Mouse (Mus musculus): ENCODE results near the gene Rims1. TPM values are rescaled to one million over a fixed set of nuclear protein-coding genes. Genes with fewer than 3 reads are reported as not detected.
A peak's percentile ranks its signal among the peaks of the same experiment; 100 is the strongest.

The Rims1 gene
- total RNA-seq, 2 experiments from 2014 or later = 0.21 to 0.33 TPM

DNA sequence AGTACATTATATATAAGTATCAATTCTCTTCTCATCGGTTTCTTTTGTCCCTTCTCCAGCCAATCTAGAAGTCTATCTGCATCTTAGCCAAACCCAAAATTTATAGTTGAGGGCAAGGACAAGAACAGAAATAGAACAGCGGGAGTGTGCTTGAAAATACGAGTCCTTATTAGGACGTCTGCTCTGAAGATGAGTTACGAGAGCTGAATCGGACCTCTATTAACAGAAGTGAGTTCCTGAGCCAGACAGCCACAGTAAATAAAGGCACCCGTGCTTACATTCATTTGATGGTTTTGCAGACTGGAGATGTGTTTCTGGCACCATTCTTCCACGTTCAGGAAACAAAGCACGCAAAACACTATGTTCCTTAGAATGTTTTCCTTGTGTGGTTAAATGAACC is 466.9 kb downstream of the Rims1 start:
- no peak for DNase-seq

DNA sequence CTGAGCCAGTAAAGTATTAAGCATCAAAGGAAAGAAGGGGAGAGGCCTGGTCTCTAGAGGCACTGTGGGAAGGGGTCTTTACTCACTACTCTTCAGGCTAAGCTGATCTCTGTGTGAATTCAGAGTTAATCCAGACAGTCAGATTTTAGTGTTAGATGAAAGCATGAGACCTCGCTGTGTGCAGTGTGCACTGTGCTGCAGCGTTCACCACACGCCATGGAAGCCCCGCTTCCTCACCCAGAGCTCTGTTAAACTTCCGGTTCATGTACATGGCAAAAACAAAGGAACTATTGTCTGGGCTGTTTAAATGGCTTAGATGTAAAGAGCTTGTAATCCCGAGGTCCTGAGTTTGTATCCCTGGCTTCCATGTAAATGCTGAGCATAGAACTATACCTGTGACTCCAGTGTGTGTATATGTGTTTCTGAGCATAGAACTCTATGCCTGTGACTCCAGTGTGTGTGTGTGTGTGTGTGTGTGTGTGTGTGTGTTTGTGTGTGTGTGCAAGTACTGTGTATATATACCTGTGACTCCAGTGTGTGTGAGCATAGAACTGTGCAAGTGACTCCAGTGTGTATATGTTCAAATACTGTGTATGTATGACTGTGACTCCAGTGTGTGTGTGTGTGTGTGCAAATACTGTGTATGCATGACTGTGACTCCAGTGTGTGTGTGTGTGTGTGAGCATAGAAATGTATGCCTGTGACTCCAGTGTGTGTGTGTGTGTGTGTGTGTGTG is 484.7 kb downstream of the Rims1 start:
- DNase-seq = no peak

DNA sequence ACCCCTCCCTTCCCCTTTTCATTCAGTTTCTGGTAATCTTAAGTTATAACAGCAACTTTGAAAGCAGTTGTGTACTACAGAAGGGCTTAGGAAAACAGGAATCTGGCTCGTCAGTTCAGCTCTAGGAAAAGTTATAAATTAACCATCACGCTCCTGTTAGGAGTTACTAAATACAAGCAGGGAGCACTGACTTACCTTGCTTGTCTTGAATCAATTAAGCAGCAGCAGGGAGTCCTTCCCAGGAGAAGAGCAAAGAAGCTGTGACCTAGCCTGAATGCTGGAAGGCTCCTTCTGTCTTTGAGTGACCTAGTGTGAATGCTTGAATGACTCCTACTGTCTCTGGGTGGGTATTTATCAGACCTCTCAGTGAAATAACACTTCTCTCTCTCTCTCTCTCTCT is 490.3 kb downstream of the Rims1 start:
- no peak for DNase-seq

DNA sequence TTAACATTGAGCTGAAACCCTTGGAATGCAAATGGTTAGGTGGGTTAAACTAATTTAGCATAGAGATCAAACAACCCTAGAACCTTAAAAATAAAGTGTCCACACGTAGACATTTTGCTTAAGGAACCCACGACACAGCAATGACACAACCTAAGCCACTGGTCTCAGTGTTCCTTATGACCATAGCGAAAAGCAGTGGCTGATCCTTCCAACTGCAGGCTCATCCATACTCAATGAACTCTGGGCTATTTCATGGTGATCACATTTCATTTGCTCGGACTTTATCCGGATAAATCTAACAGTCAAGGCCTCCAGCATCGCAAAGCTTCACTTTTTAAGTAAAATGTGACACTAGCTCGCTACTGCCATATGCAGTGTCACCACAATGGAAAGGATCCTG is 494.3 kb downstream of the Rims1 start:
- no peak for DNase-seq

DNA sequence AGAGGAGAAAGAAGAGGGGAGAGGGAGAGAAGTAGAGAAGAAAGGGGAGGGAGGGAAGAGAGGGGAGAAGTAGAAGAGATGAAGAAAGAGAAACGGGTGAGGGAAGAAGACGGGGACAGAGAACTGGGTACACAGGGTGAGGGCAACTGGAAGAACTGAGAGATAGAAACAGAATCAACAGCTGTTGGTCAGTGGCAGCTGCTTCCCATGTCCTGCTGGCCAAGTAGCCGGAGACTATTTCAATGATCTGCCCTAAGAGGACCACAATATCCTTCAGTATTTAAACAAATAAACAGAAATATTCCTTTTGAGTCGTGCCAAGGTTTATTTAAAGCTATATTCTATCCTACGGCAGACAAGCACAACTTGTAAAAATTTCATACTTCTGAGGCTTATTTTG is 499.3 kb downstream of the Rims1 start:
- DNase-seq = no peak

DNA sequence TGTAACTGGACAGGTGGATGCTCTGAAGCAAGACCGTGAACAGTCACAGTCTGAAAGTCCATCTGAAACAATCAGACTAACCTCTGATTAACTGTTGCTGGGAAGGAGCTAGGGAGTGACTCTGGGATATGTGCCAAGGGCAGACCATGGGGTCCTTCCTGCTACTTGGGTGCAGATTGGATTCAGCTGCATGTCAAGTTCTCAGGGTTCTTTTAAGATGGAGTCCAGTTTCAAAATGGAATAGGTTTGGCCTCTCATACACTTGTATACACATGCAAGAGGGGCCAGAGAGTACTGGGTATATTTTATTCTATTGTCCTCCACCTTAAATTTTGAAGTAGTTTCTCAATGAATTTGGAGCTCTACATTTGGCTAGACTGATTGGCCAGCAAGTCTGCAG is 499.9 kb downstream of the Rims1 start:
- no peak for DNase-seq

DNA sequence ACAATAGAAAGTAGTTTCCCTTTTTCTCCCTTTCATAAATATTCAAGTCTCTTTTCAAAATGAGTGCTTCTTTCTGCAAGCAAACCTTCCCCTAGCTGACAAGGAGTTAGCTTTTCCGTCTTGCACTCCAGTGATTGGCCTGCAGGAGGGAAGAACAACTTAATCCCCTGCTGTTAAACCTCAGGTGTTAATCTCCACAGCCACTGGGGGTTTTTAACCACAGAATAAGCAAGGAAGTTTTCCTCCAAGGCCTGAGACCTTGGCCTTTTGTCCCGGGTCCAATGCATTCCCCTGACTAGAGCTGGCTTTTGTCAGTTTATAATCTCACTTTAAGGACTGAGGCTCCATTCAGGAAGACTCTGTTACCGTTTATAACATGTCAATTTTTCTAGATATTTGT is 511.8 kb downstream of the Rims1 start:
- no peak for DNase-seq

DNA sequence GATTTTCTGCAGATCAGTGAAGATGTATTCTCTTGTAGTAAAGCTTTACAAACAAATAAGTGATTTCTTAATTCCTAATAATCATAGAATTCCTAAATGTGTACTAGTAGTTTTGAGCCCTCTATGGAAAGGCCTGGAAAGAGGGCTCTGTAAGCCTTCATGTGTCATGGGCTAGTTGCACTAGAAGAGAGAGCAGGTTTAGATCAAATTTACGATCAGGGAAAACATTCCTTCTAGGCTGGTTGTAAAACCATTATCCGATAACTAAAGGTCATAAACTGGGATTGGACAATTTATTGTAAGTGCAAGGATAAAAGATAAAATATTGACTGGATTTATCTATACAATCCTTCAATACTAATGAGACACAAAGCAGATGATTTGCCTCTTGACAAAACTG is 512.5 kb downstream of the Rims1 start:
- DNase-seq = no peak

DNA sequence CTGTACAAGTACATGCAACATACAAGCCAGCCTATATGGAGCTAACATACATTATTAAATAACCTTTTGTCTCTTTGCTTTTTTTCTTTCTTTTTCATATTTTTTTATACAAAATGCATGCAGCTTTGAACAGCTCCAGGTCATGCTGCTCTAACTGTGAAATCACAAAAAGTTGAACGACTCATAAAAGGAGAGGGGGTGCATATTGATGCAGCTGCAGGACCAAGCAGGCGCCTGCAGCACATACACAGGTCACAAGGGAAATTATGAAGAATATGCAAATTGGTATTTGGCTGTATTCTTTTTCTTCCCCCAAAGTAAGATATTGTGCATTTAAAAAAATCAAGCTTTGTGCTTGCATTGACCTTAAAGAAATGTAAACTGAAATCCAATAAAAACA is 519.0 kb downstream of the Rims1 start:
- no peak for DNase-seq

DNA sequence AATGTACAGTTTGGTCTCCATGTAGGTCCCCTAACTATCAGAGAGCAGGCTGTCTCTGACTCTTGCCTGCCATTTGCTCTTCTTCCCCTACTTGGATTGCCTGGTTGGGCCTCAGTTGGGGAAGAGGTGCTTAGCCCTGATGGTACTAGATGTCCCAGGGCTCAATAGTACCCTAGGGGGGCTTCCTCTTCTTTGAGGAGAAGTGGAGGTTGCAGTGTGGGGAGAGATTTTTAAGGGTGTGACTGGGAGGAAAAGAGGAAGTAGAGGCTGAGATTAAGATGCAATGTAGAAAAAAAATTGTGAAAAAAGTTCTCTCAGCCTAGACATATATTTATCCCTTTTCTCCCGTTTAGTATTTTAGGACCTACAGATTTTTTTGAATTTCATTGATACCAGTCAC is 525.8 kb downstream of the Rims1 start:
- no peak for DNase-seq

DNA sequence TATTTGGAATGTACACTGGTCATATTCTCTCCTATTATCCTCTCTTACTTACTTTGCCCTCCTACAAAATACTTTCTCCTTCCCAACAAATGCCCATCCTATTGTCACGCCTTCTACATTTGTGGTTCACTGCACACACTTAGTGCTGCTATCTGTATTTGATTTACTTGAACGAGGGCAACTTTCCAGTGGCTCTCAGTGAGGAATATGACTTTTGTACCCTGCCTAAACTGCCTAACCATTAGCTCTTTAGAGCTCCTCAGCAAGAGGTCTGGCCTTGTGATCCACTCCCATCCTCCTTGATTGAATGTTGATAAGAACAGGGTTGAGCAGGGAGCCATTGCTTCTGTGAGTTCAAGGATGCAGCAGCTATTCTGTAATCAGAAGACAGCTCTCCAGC is 531.7 kb downstream of the Rims1 start:
- DNase-seq = no peak

DNA sequence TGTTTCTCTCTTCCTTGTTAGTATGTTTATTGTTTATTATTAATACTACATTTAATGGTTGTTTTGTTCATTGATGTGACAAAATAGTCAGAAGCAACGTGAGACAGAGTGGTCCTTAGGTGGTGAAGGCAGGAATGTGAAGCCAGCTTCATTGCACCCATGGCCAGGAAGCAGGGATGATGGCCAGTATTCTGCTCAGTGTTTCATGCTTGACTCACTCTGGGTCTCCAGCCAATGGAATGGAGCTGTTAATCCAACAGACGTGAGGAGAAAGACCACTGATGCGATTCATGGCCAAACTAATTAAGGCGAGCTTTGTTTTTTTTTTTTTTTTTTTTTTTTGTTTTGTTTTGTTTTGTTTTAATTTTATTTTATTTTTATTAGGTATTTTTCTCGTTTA is 535.7 kb downstream of the Rims1 start:
- no peak for DNase-seq

DNA sequence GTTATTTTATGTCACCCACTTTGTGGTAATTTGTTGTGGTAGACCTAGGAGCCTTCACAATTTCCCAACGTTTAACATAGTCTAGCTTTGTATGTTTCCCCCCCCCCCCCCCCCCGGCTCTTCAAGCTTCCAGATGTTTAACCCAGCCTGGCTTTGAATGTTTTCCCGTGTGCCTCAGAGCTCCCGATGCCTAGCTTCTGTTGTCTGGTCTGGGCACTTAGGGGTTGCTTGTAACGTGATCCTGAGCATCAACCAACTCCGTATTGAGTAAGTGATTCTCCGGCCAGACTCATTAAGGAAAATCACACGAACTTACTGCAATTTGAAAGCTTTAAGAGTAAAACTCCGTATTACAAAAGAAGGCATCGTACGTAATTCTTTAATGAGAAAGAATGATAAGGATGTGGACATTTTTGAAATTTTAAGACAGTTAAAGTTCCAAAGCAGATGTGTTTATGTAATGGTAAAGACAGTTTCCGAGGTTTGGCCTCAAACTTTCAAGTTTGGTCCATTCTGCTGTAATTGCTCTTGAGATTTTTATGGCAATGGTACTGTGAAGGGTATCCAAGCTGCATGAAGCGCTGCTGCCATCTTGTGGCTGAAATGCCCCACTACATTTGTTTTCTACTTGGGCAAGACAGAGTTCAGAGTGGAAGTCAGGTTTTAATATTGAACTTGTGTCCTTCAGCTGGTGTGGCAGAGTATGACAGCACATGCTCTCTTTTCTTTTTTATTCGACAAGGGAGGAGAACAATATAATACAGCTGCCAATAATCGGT is 537.0 kb downstream of the Rims1 start:
- DNase-seq = peak; percentile 17

DNA sequence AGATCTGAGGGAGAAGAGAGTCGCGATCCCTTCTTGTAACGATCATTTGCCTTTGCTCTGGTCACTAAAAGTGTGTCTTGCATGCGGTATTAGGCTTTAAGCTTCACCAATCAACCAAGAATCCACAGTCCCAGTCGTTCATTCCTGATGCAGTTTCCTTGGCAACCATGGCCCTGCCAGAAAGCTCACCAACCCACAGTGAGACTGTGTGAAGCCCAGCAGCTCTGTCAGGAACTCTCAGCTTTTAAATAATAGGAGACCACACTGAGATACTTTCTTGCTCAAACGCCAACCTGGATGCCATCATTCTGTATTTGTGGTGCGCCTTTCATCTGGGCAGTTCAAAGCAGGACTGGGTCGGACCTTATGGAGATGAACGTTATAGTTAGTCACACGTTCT is 539.3 kb downstream of the Rims1 start:
- DNase-seq = no peak

DNA sequence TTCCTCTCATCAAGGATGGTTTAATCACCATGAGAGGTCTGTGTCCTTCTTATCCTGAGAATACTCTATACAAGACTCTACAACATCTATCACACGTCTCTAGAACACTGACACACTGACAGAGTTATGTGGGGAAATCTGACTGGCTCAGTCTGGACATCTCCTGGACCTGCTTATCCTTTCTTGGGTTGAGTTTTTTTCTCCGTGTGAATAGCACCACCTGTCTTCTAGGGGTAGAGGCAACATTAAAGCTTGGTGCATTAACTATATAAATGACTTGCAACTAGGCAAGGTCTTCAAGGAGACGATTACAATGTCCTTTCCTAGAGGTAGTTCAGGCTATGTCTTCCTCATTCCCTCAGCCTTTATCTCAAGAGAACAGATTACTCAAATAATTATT is 540.3 kb downstream of the Rims1 start:
- no peak for DNase-seq

DNA sequence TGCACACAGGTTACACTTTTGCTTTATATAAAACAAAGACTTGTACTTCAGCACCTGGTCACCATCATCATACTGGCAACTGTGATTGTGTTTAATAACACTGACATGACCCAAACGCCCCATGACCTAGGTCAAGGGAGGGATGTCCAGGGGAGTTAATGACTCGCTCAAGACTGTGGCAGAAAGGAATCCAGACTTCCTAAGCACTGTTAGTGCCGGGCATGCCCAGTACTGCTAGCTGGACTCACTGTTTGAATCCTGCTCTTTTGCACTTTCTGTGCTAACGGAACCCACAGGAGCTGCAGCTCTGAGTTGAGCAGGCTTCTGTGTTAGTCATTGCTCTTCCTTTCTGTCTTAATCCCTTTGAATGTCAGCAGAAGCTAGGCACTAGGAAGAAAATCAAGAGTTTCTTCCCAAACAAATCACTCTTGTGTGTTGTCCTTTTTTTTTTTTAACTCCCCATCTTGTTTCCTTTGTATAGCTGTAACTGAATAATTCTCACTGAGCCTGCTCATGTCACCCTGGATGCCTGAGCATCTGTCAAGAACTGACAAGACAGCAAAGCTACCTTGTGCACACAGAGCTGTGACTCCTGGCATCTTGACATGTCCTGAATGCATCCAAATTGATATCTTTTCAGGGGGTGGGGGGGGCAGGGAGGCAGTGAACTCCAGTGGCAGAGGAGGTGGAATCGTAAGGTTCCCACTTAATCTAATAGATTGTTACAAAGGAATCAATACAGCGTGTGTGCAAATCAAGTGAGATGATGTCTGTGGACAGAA is 543.4 kb downstream of the Rims1 start:
- DNase-seq = no peak

DNA sequence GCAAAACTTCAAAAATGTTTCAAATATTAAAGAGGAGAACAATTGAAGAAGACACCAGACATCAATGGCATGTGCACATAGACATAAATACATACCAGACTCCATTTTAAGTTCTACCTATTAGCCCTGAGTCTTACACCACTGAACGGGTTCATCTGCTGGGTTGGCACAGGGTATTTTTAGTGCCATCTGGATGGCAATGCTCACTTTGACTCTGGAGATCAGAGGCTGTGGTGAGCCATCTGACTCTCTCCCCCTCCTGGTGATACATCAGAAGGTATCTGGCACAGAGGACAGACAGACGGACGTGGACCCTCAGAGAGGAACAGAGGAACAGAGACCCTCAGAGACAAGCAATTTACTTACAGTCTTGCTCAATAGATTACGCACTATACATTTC is 544.1 kb downstream of the Rims1 start:
- DNase-seq = no peak

DNA sequence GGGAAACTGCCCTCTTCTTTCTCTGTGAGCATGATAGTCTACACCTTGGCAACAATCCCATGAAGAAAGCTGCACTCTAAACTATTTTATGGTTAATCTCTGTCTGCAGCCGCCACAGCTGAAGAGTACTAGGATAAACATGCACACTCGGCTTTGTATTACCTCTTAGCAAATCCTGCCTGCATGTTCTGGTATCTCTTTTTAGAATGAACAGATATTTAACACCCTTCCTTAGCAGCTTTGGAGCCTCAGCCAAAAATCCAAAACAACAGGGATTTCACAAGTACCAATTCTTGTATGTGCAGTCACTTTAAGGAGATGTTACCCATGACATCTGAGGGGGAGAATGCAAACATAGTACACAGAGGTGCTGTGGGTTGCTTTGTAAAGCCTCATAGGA is 545.5 kb downstream of the Rims1 start:
- no peak for DNase-seq

DNA sequence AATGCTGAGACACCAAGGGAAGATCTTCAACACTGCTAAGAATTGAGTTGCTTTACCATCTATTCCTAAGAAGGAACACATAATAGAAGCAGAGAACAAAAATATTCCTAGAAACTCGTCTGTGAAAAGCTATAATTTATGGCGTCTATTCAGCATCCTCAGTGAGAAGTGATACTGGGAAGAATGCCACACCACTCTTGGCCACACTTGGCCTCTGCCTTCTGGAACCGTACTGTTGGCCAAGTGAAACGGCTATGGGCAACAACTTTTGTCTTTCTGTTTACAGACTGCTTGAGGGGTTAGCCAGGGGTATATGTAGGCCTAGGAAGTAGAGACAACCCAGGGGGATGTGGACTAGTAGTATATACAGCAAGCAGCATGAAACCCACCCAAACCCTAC is 547.4 kb downstream of the Rims1 start:
- no peak for DNase-seq

DNA sequence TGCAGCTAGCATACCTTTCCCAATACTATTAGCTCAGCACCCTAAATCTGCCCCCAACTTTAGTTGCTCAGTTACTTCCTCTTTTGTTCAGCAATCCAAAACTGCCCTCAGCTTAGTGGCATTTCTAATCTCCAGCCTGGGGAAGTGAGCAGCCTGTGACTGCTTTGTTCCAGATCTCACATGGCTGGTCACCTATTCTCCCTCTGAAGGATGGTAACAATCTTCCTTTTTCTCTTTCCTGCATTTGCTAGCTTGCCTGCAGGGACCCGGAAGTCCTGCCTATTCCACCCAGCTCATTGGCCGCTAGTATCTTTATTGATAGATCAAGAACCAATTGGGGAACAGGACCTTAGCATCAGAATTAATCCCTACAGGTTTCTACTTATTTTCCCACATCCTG is 551.5 kb downstream of the Rims1 start:
- no peak for DNase-seq

DNA sequence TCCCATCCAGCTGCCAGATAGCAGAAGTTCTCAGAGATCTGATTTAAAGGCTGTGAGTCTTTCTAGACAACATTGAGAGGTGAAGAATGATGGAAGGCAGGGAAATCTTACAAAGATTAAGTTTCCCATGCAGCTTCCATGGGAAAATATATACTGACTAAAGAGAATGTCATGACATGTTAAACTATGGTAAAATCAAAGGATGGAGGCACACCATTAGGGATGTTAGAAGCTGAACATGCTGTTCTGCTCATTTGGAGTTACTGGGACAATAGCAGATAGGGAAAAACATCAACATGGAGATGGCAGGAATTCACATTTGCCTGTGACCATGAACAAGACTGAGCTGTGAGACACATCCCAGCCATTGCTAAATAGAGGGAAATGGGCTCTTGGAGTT is 552.9 kb downstream of the Rims1 start:
- no peak for DNase-seq

DNA sequence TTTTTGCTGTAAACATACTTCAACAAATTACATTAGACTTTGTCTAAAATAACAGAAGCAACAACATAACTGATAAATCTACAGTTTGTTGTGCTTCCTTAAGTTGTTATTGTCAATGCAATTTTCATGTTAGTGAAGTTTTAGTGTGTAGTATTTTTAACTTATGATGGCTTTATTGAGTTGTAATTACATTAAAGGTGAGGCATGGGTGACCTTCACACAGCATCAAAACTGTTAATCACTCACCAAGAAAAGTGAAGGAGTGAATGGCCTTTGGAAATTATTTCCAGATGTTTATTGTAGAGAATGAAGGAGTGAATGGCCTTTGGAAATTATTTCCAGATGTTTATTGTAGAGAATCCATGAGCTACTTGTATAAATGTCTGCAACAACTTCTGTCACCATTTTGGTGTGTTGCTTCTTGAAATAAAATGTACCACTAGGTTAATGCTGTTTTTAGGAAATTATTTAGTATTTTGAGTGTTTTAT is 556.9 kb downstream of the Rims1 start:
- DNase-seq = no peak

DNA sequence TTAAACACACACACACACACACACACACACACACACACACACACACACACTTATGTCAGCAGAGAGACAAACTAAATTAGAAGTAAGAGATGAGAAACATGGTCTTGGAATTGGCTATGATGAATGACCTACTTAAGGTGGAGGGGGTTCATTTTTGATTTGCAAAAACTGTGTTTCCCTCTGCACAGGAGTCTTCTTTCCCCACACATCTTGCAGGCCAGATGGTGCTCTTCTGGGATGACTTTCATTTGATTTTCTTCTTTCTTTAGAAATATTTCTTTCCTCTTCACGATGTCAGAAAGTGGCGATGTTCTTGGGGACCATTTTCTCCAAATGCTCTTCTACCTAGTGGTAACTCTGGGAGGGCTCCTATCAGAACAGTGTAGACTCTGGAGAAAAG is 560.0 kb downstream of the Rims1 start:
- DNase-seq = no peak

Measured in gastrocnemius, postnatal 25 days (tissue).